Mouse (Mus musculus) adipose tissue, adult 10 weeks (tissue): ENCODE data around the gene Rbms2. TPM values are rescaled to one million over a fixed set of nuclear protein-coding genes. Genes with fewer than 3 reads are reported as not detected.

ENCODE experiments used
- polyA plus RNA-seq: library from polyadenylated mRNA; stranded (reverse); fragments of 350-450 nt; fragmentation: Illumina TruSeq; extraction: RNeasy Lipid Tissue Mini Kit (QIAGEN cat#74804); gene quantifications from one replicate; pipeline ENCODE4 v1.2.3, GENCODE M21; 2014; ENCODE audit warnings: low read depth, low replicate concordance

Rbms2 gene
- polyA plus RNA-seq: 87.6 TPM

DNA sequence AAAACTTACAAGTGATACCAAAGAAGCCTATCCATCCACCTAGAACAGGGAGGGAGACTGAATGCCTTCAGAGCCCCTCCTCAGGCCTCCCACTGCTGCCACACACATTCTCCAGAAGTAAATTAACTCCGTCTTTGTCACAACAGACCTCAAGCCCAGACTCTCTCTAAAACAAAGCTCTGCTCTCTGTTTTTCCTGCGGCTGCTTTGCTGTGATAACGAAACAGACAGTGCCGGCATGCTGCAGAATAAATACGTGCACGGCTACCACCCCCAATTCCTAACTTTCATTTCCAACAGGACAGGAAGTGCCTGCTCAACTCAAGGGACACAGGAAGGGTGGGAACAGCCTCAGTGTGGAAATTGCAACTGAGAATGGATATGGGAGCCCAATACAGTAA is at the start of gene Rbms2:
Gene Rbms2 (minus strand): TSS at position 309 of the 400 bp plus-strand sequence.

DNA sequence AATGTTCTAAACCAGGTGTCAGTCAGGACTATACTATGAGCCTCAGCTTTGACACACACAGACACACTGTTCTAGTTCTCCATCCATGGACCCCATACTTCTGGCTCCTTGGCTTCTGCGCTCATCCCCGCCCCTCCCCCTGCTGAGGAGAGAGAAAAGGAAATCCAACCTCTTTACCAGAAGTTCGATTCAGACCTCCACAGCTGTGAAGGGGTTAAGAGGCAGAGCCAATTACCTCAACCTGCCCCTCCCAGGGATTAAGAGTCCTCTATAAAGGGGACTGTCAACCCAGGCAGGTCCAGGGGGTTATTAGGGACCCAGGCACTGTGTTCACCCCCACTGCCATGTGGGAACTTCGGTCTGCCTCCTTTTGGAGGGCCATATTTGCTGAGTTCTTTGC is 45.4 kb upstream of the Rbms2 start, which contains the start of gene Mip:
Gene Mip (plus strand): TSS at position 301 of the 400 bp plus-strand sequence.

DNA sequence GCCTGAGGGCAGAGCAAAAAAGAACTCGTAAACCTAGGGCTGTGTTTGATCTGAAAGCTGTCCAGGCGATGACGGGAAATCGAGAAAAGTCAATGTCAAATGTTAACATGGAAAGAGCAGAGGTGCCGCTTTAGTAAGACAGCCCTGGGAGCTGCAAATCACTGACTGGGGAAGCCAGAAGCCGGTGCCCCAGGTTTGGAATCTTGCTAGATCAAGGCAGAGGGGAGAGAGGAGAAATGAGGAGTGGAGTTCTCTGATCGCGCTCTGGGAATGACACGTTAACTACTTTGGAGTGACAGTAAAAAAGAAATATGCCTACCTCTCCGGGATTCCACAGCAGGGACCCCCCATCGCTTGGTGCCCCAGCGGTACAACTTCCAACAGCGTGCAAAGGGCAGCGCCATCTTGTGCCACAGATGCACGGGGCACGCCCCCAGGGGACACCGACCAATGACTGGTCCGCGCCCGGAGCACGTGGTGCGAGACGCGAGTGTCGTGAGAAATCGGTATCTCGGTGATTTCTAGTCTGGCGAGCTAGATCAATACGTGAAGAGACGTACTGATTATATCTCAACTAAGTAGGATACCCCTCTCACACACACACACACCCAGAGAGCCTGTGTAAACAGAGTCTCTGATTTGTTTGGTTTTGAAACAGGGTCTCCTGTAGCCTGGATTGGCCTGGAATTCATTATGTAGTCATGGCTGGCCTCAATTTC is 31.5 kb upstream of the Rbms2 start, which contains the start of gene Spryd4:
Gene Spryd4 (minus strand): TSS at position 418 of the 719 bp plus-strand sequence.

DNA sequence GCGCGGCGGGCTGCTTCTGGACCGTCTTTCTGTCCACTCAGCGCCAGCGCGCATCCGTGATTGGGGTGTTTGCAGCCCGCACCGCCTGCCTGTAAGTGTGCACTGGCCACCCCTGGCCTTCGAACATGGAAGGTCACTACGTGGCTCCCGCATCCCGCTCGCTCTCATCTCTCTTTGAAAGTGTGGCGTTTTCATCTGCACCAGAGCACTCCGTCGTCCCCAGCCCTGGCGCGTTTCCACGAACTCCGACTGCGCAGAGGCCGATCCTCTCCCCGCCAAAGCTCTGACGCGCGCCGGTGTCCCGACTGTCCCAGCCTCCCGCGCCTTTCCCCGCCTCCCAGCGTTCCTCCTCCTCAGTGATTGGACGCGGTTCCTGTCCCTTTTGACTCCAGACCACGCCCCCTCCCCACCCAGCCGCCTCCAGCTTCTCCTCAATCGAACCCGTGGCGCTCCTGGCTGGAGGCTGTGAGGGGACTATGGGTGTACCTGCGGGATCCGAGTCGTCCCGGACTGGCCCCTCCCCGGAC is 14.0 kb upstream of the Rbms2 start, which contains the start of gene Gls2:
Gene Gls2 (plus strand): TSS at position 434 of the 527 bp plus-strand sequence.

DNA sequence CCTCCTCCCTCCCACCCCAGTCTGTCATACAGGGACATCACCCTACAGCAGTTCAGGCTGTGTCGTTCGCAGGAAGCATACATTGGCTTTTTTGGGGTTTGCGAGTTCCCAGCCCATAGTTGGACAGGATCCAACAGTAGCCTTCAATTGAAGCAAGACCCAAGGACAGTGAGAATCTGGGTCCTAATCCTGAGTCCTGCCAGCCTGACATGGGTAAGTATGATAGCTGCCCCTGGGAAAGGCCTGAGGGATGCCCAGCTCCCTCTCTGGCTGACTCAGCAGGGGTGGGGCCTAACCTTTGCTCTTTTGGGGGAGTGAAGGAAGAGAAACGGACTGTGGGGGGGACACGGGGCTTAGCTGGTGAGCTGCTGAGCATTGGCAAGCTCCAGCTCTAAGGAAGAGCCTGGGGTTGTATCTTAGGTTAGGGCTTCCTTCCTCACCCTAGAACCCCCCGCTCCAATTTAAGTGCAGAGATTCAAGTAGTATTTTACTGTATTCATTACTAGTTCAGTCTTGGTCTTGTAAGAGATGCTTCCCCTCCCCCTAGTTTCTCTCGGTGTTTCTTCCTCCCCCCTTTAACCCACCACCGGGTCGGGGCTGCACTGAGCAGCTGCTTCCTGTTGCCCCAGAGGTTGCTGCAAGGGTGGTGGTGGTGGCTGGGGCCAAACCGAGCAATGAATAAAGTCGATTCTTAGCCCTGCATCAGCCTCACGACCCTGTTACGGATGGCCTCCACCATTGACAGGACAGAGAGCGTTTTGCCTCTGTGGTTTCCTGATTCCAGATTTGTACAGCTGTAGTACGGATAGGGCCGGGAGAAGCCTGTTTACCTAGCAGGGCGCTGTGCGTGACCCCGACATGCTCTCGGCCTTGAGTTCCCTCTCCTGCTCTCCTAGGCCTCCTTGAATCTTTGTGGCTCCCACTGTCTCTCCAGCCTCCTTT is 88.3 kb downstream of the Rbms2 start, which contains the start of gene Baz2a:
Gene Baz2a (plus strand): TSS at position 14 of the 942 bp plus-strand sequence.

DNA sequence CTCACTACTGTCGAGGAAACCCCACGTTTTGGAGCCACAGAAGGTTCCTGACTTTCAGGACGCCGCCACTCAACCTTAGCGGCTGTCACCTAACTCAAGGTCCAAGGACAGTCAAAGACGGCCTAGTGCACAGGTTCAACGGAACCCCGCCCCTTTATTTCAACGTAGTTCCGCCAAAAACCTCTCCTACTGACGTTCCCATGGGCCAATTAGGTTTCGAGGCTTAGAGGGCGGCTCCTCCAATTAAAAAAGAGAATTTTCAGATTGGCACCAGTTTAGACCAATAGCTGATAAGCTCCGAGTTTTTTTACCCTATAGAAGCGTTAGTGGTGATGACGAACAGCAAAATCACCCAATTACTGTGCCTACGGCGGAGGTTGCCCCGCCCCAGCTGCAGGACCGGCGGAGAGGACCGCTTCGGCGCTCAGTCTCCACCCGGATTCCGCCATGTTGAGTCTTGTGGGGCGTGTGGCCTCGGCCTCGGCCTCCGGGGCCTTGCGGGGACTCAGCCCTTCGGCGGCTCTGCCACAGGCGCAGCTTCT is 97.1 kb downstream of the Rbms2 start, which contains the start of gene Atp5b:
Gene Atp5b (plus strand): TSS at position 394 of the 542 bp plus-strand sequence.

Other genes starting within 250 kb of the Rbms2 start
- not detected for gene Hsd17b6, start 172.7 kb downstream of the Rbms2 start, polyA plus RNA-seq
- gene Prim1, start 165.1 kb downstream of the Rbms2 start, polyA plus RNA-seq: 7.3 TPM
- 744 TPM for gene Naca, start 144.7 kb downstream of the Rbms2 start, polyA plus RNA-seq
- gene Ptges3, start 121.3 kb downstream of the Rbms2 start, polyA plus RNA-seq: 84.8 TPM
- gene Atp5b, start 97.0 kb downstream of the Rbms2 start, polyA plus RNA-seq: 972 TPM
- 33.2 TPM for gene Baz2a, start 88.7 kb downstream of the Rbms2 start, polyA plus RNA-seq
- 0.81 TPM for gene Gls2, start 14.2 kb upstream of the Rbms2 start, polyA plus RNA-seq
- gene Spryd4, start 31.5 kb upstream of the Rbms2 start, polyA plus RNA-seq: 9.3 TPM
- gene Mip, start 45.5 kb upstream of the Rbms2 start, polyA plus RNA-seq: not detected
- 5.1 TPM for gene Timeless, start 51.8 kb upstream of the Rbms2 start, polyA plus RNA-seq
- gene Apon, start 73.8 kb upstream of the Rbms2 start, polyA plus RNA-seq: not detected
- not detected for gene Apof, start 88.4 kb upstream of the Rbms2 start, polyA plus RNA-seq
- gene Stat2, start 90.3 kb upstream of the Rbms2 start, polyA plus RNA-seq: 29.3 TPM
- 0.52 TPM for gene Il23a, start 118.5 kb upstream of the Rbms2 start, polyA plus RNA-seq
- 18.7 TPM for gene Pan2, start 123.0 kb upstream of the Rbms2 start, polyA plus RNA-seq
- 146 TPM for gene Cnpy2, start 142.2 kb upstream of the Rbms2 start, polyA plus RNA-seq
- gene Cs, start 157.4 kb upstream of the Rbms2 start, polyA plus RNA-seq: 162 TPM
- 39.7 TPM for gene Coq10a, start 188.7 kb upstream of the Rbms2 start, polyA plus RNA-seq
- 26.0 TPM for gene Ankrd52, start 196.8 kb upstream of the Rbms2 start, polyA plus RNA-seq
- 0.30 TPM for gene Slc39a5, start 220.9 kb upstream of the Rbms2 start, polyA plus RNA-seq
- 47.3 TPM for gene Nabp2, start 231.2 kb upstream of the Rbms2 start, polyA plus RNA-seq
- 33.2 TPM for gene Rnf41, start 231.4 kb upstream of the Rbms2 start, polyA plus RNA-seq